Mouse (Mus musculus) erythroblast, embryonic 14.5 days (primary cell): ENCODE results near the gene Sumf1. TPM values are rescaled to one million over a fixed set of nuclear protein-coding genes. Genes with fewer than 3 reads are reported as not detected.

Experiments used
- H3K27me3 ChIP-seq: 2 replicates; pipeline ENCODE4 v1.6.1; 2012; ENCODE audit warnings: inconsistent platforms; ENCODE audit not compliant: control insufficient read depth
- H3K36me3 ChIP-seq: 2 replicates; pipeline ENCODE4 v1.6.1; 2012; ENCODE audit warnings: mild to moderate bottlenecking, inconsistent platforms; ENCODE audit not compliant: control insufficient read depth
- H3K4me1 ChIP-seq: 2 replicates; pipeline ENCODE4 v1.6.1; 2012; ENCODE audit warnings: inconsistent platforms; ENCODE audit not compliant: control insufficient read depth
- H3K4me3 ChIP-seq: replicated peaks from 2 replicates; pipeline ENCODE3; 2012; ENCODE audit warnings: moderate library complexity, mild to moderate bottlenecking, inconsistent platforms
- H3K9me3 ChIP-seq: 2 replicates; pipeline ENCODE4 v1.6.1; 2012; ENCODE audit warnings: low read length, inconsistent platforms, mixed read lengths; ENCODE audit not compliant: control insufficient read depth
- GATA1 ChIP-seq: IDR thresholded peaks from 2 replicates; pipeline ENCODE4 v1.6.1; 2012; ENCODE audit warnings: low read length, inconsistent platforms, mixed read lengths
- TAL1 ChIP-seq: IDR thresholded peaks from 3 replicates; pipeline ENCODE4 v1.6.1; 2012; ENCODE audit warnings: low read length, inconsistent platforms, mixed read lengths
- polyA plus RNA-seq: library from polyadenylated mRNA; stranded (reverse); fragments of >175 nt; gene quantifications from 2 replicates; pipeline ENCODE4 v1.2.3, GENCODE M21; 2012

Sumf1 gene
- polyA plus RNA-seq, 1 experiment = 1.5 TPM

GRCm38 (mm10) chr6:108145241-108145640 is 40.1 kb downstream of the Sumf1 start:
- no peaks in the 10 kb centered on the region for H3K9me3 ChIP-seq
- peaks cover 13% of the 10 kb centered on the region for H3K36me3 ChIP-seq
- no peaks in the 10 kb centered on the region for H3K27me3 ChIP-seq
- no peak overlapping the region for H3K4me3 ChIP-seq
- TF ChIP-seq GATA1 = no peak
- TF ChIP-seq TAL1 = no peak
- no peaks in the 10 kb centered on the region for H3K4me1 ChIP-seq

- no peak for TF ChIP-seq GATA1
- TF ChIP-seq TAL1 = no peak
- no peaks in the 10 kb centered on the region for H3K27me3 ChIP-seq
- H3K4me1 ChIP-seq = no peaks in the 10 kb centered on the region
- no peaks in the 10 kb centered on the region for H3K9me3 ChIP-seq
- no peak overlapping the region for H3K4me3 ChIP-seq
- peaks cover 13% of the 10 kb centered on the region for H3K36me3 ChIP-seq
Measured at GRCm38 (mm10) chr6:108142796-108143195, 42.6 kb downstream of the Sumf1 start.

- no peaks in the 10 kb centered on the region for H3K4me1 ChIP-seq
- no peaks in the 10 kb centered on the region for H3K9me3 ChIP-seq
- no peak overlapping the region for H3K4me3 ChIP-seq
- TF ChIP-seq GATA1 (no peak), TAL1 (no peak)
- peaks cover 6% of the 10 kb centered on the region for H3K36me3 ChIP-seq
- no peaks in the 10 kb centered on the region for H3K27me3 ChIP-seq
Measured at GRCm38 (mm10) chr6:108140722-108141490, 44.5 kb downstream of the Sumf1 start.

- 0 out of 2 replicates have a peak, but pooled peaks cover 2% of the 10 kb centered on the region for H3K36me3 ChIP-seq
- no peaks in the 10 kb centered on the region for H3K4me1 ChIP-seq
- no peaks in the 10 kb centered on the region for H3K9me3 ChIP-seq
- H3K4me3 ChIP-seq = no peak overlapping the region
- no peak for TF ChIP-seq TAL1
- TF ChIP-seq GATA1 = no peak
- no peaks in the 10 kb centered on the region for H3K27me3 ChIP-seq
Measured at GRCm38 (mm10) chr6:108137031-108137430, 48.4 kb downstream of the Sumf1 start.

GRCm38 (mm10) chr6:108136286-108136685 is 49.1 kb downstream of the Sumf1 start:
- H3K4me1 ChIP-seq = no peaks in the 10 kb centered on the region
- no peak overlapping the region for H3K4me3 ChIP-seq
- no peaks in the 10 kb centered on the region for H3K36me3 ChIP-seq
- TF ChIP-seq GATA1 = no peak
- TF ChIP-seq TAL1 = no peak
- no peaks in the 10 kb centered on the region for H3K27me3 ChIP-seq
- H3K9me3 ChIP-seq = no peaks in the 10 kb centered on the region

GRCm38 (mm10) chr6:108132268-108132935 is 53.0 kb downstream of the Sumf1 start:
- H3K9me3 ChIP-seq = no peaks in the 10 kb centered on the region
- no peaks in the 10 kb centered on the region for H3K27me3 ChIP-seq
- H3K36me3 ChIP-seq = no peaks in the 10 kb centered on the region
- no peak overlapping the region for H3K4me3 ChIP-seq
- TF ChIP-seq TAL1 = no peak
- no peak for TF ChIP-seq GATA1
- H3K4me1 ChIP-seq = no peaks in the 10 kb centered on the region

- Histone ChIP-seq H3K36me3 (no peaks in the 10 kb centered on the region), H3K4me3 (no peak overlapping the region), H3K9me3 (no peaks in the 10 kb centered on the region), H3K4me1 (no peaks in the 10 kb centered on the region), H3K27me3 (no peaks in the 10 kb centered on the region)
- TF ChIP-seq TAL1 (no peak), GATA1 (no peak)
Measured at GRCm38 (mm10) chr6:108130718-108131117, 54.7 kb downstream of the Sumf1 start.

- Histone ChIP-seq H3K4me3 (no peak overlapping the region), H3K4me1 (no peaks in the 10 kb centered on the region), H3K9me3 (no peaks in the 10 kb centered on the region), H3K36me3 (no peaks in the 10 kb centered on the region), H3K27me3 (no peaks in the 10 kb centered on the region)
- no peak for TF ChIP-seq TAL1
- TF ChIP-seq GATA1 = no peak
Measured at GRCm38 (mm10) chr6:108126631-108127030, 58.8 kb downstream of the Sumf1 start.

- no peaks in the 10 kb centered on the region for H3K36me3 ChIP-seq
- TF ChIP-seq GATA1 (no peak), TAL1 (no peak)
Measured at GRCm38 (mm10) chr6:108125474-108125873, 59.9 kb downstream of the Sumf1 start.

More at GRCm38 (mm10) chr6:108125474-108125873, 59.9 kb downstream of the Sumf1 start:
- H3K9me3 ChIP-seq = no peaks in the 10 kb centered on the region
- H3K4me3 ChIP-seq = no peak overlapping the region
- no peaks in the 10 kb centered on the region for H3K27me3 ChIP-seq
- no peaks in the 10 kb centered on the region for H3K4me1 ChIP-seq
